Mouse (Mus musculus): ENCODE measurements around the gene Glis1.

DNA sequence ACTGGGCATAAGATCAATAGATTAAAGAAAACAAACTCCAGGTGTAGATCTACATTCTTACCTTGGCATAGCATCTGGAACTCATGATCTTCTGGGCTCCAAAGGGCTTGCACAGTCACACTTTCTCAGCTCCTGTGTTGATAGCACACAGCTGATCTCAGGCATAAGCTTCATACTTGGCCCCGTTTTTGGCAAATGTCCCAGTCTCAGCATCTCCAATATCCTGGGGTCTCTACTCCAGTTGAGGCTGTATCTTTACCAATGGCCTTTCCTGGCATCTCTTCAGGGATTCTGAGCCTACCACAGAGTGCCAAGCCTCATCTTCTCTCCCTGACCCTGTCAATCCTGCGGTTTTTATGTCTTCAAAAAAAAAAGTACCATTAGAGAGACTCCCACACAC, 48.1 kb downstream of the Glis1 start:
- no peak for TF ChIP-seq EP300 (IDR thresholded peaks at IDR 0.05; ENCODE audit: low read depth)
- no peak for TF ChIP-seq CTCF (IDR thresholded peaks at IDR 0.05; ENCODE audit: low read depth)
